ENCODE assay signal across 9 mouse cellular contexts in the genomic region with DNA sequence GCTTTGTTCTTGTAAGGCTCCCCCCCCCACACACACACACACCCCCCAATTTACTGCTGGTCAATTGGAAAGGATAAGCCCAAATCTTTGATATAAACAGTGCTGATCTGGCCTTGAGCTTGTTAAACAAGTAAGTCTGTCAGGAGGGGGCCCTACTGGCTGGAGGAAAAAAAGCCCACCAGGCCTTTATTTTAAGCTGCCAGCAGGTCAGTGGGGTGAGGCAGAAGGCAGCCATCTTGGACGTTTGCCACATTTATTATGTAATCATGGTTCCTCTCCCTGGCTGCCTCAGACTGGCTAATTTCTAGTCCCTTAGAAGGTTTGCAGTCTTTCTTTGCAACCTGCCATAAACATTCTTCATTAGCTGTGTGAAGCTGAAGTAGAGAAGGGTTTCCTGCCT.
DNase-seq lines count a peak whose midpoint lies in the region.
"Had no signal": no experiment of that assay in that cellular context is flagged by ENCODE, and none has a peak within 500 bp of the region (broad histone marks: within the 10 kb centered on the region; RNA-seq: fewer than 3 reads in every experiment).

No protein-coding gene starts in this region.

- DNase-seq in adrenal gland, adult 2 months, result peak; percentile 14
- no peak for DNase-seq in adrenal gland, postnatal 36 days
- DNase-seq in kidney, adult 9 months, result peak; percentile 67
- DNase-seq in kidney, adult 18-20 months, result no peak
- DNase-seq in brain, adult 2 months (ENCODE audit: low read depth, low spot score), result peak; percentile 62
- peak; percentile 21 for DNase-seq in kidney, postnatal 10 days
- no peak for DNase-seq in right cerebral cortex, adult 18-20 months
- no peak for DNase-seq in urinary bladder, postnatal 14 days (ENCODE audit: low spot score)
- DNase-seq: gastrocnemius, postnatal 36 days had no signal

Comparison
In these comparisons a context has a peak if more than half of its experiments do, and no peak if none do; other contexts are left out.
1. DNase-seq: peak in adrenal gland, adult 2 months (single experiment), kidney, adult 9 months (single experiment), brain, adult 2 months (single experiment) and kidney, postnatal 10 days (single experiment); none in adrenal gland, postnatal 36 days (0 of 2), kidney, adult 18-20 months (single experiment), right cerebral cortex, adult 18-20 months (single experiment) and urinary bladder, postnatal 14 days (single experiment).